Mouse (Mus musculus) lung, embryonic 14.5 days (tissue): ENCODE measurements around the gene Snn. TPM values are rescaled to one million over a fixed set of nuclear protein-coding genes. Genes with fewer than 3 reads are reported as not detected.

ENCODE experiments used
- ATAC-seq: fragments of 200-750 bp; cut with Nextera tagmentation; 2 replicates; pipeline ENCODE4 v1.8.0; 2017; ENCODE audit warnings: mild to moderate bottlenecking, moderate TSS enrichment, moderate library complexity; ENCODE audit not compliant: insufficient read depth
- DNase-seq: peaks from one replicate; pipeline ENCODE4 v3.0.0-alpha.2; 2015
- H3K27ac ChIP-seq: fragments of 300-500 bp; sonication (generic); 2 replicates; pipeline ENCODE4 v1.5.1; 2014; ENCODE audit warnings: low read depth, mild to moderate bottlenecking, moderate library complexity
- H3K27me3 ChIP-seq: fragments of 300-500 bp; sonication (generic); 2 replicates; pipeline ENCODE4 v1.6.1; 2014; ENCODE audit warnings: low read length, control low read depth; ENCODE audit not compliant: insufficient read depth
- H3K36me3 ChIP-seq: fragments of 300-500 bp; sonication (generic); 2 replicates; pipeline ENCODE4 v1.6.1; 2014; ENCODE audit warnings: control low read depth; ENCODE audit not compliant: insufficient read depth
- H3K4me1 ChIP-seq: fragments of 300-500 bp; sonication (generic); 2 replicates; pipeline ENCODE4 v1.6.1; 2014; ENCODE audit warnings: antibody characterized with exemption, control low read depth; ENCODE audit not compliant: insufficient read depth
- H3K4me2 ChIP-seq: fragments of 300-500 bp; sonication (generic); 2 replicates; pipeline ENCODE4 v1.6.1; 2014; ENCODE audit warnings: mild to moderate bottlenecking
- H3K4me3 ChIP-seq: fragments of 300-500 bp; sonication (generic); 2 replicates; pipeline ENCODE4 v1.5.1; 2014; ENCODE audit warnings: low read depth, low read length
- H3K9ac ChIP-seq: fragments of 300-500 bp; sonication (generic); 2 replicates; pipeline ENCODE4 v1.6.1; 2014
- H3K9me3 ChIP-seq: fragments of 300-500 bp; sonication (generic); 2 replicates; pipeline ENCODE4 v1.6.1; 2016; ENCODE audit warnings: low read depth, low read length, control low read depth
- CTCF ChIP-seq: IDR thresholded peaks from 2 replicates; pipeline ENCODE4 v1.5.1; 2016; ENCODE audit warnings: antibody characterized with exemption, low read depth
- WGBS: fragments of 180-500 bp; shearing (Covaris S2); extraction: QIAGEN DNeasy Blood & Tissue Kit; methylation state at CpG from one replicate; pipeline ENCODE4 v1.1.7; 2014; 5-methylcytosine and 5-hydroxymethylcytosine counted together
- polyA plus RNA-seq: library from polyadenylated mRNA; unstranded; fragments of >200 nt; fragmentation: Nextera tagmentation; extraction: Ambion mirVana; gene quantifications from 2 replicates; pipeline ENCODE4 v1.2.1, GENCODE M21; 2014

Gene Snn
- polyA plus RNA-seq, 1 experiment from 2014 or later, result 57.7 TPM

GRCm38 (mm10) chr16:11084181-11084580 is 23.4 kb downstream of the Snn start:
- ATAC-seq (no peak), DNase-seq (no peak)
- Histone ChIP-seq H3K9ac (no peak overlapping the region), H3K27me3 (no peaks in the 10 kb centered on the region), H3K4me3 (no peak overlapping the region), H3K4me1 (no peaks in the 10 kb centered on the region), H3K9me3 (no peaks in the 10 kb centered on the region), H3K36me3 (peaks cover 82% of the 10 kb centered on the region), H3K27ac (no peak overlapping the region), H3K4me2 (no peak overlapping the region)
- no peak for TF ChIP-seq CTCF
- WGBS, result 85% methylated on average over 8 of the region's 8 CpGs

- no peak for ATAC-seq
- no peak for TF ChIP-seq CTCF
- Histone ChIP-seq H3K27ac (no peak overlapping the region), H3K4me2 (no peak overlapping the region), H3K9ac (no peak overlapping the region), H3K9me3 (no peaks in the 10 kb centered on the region), H3K4me3 (no peak overlapping the region), H3K4me1 (no peaks in the 10 kb centered on the region), H3K36me3 (peaks cover 82% of the 10 kb centered on the region), H3K27me3 (no peaks in the 10 kb centered on the region)
- WGBS, result 95% methylated on average over 3 of the region's 3 CpGs
- no peak for DNase-seq
These were observed 25.6 kb downstream of the Snn start for GRCm38 (mm10) chr16:11086299-11086698.

- Histone ChIP-seq H3K36me3 (peaks cover 88% of the 10 kb centered on the region), H3K9ac (no peak overlapping the region), H3K4me2 (no peak overlapping the region), H3K27ac (no peak overlapping the region), H3K4me1 (no peaks in the 10 kb centered on the region), H3K9me3 (no peaks in the 10 kb centered on the region), H3K4me3 (no peak overlapping the region), H3K27me3 (no peaks in the 10 kb centered on the region)
- ATAC-seq, result no peak
- TF ChIP-seq CTCF, result peak; percentile 22
- 81% methylated on average over 5 of the region's 5 CpGs for WGBS
- no peak for DNase-seq
These were observed 26.3 kb downstream of the Snn start for GRCm38 (mm10) chr16:11086856-11087588.

GRCm38 (mm10) chr16:11090836-11091570 is 30.3 kb downstream of the Snn start:
- Histone ChIP-seq H3K9ac (no peak overlapping the region), H3K4me1 (no peaks in the 10 kb centered on the region), H3K4me3 (no peak overlapping the region), H3K27ac (no peak overlapping the region), H3K9me3 (no peaks in the 10 kb centered on the region), H3K27me3 (no peaks in the 10 kb centered on the region), H3K4me2 (no peak overlapping the region), H3K36me3 (peaks cover 74% of the 10 kb centered on the region)
- DNase-seq (no peak), ATAC-seq (no peak)
- WGBS, result 84% methylated on average over 10 of the region's 10 CpGs
- TF ChIP-seq CTCF, result no peak

GRCm38 (mm10) chr16:11092061-11092460 is 31.3 kb downstream of the Snn start:
- H3K4me3 ChIP-seq, result no peak overlapping the region
- no peak overlapping the region for H3K27ac ChIP-seq
- no peak overlapping the region for H3K9ac ChIP-seq
- ATAC-seq (no peak), DNase-seq (no peak)
- H3K4me1 ChIP-seq, result no peaks in the 10 kb centered on the region
- H3K27me3 ChIP-seq, result no peaks in the 10 kb centered on the region
- no peak for TF ChIP-seq CTCF
- H3K9me3 ChIP-seq, result no peaks in the 10 kb centered on the region
- peaks cover 65% of the 10 kb centered on the region for H3K36me3 ChIP-seq
- no peak overlapping the region for H3K4me2 ChIP-seq
- WGBS, result 65% methylated on average over 4 of the region's 4 CpGs

GRCm38 (mm10) chr16:11092523-11092922 is 31.8 kb downstream of the Snn start:
- 54% methylated on average over 3 of the region's 3 CpGs for WGBS

GRCm38 (mm10) chr16:11093717-11094386 is 33.1 kb downstream of the Snn start:
- Histone ChIP-seq H3K9ac (no peak overlapping the region), H3K27ac (no peak overlapping the region), H3K4me2 (no peak overlapping the region), H3K9me3 (no peaks in the 10 kb centered on the region), H3K4me3 (no peak overlapping the region), H3K4me1 (no peaks in the 10 kb centered on the region), H3K27me3 (no peaks in the 10 kb centered on the region), H3K36me3 (peaks cover 47% of the 10 kb centered on the region)
- ATAC-seq (no peak), DNase-seq (no peak)
- TF ChIP-seq CTCF, result no peak
- 75% methylated on average over 13 of the region's 13 CpGs for WGBS

More at GRCm38 (mm10) chr16:11092523-11092922, 31.8 kb downstream of the Snn start:
- no peaks in the 10 kb centered on the region for H3K9me3 ChIP-seq
- H3K4me1 ChIP-seq, result no peaks in the 10 kb centered on the region
- H3K27ac ChIP-seq, result no peak overlapping the region
- H3K36me3 ChIP-seq, result peaks cover 60% of the 10 kb centered on the region
- H3K9ac ChIP-seq, result no peak overlapping the region
- no peak overlapping the region for H3K4me3 ChIP-seq
- ATAC-seq, result no peak
- no peak for DNase-seq
- H3K27me3 ChIP-seq, result no peaks in the 10 kb centered on the region
- no peak overlapping the region for H3K4me2 ChIP-seq
- no peak for TF ChIP-seq CTCF
